Mouse (Mus musculus) megakaryocyte, adult 5-6 weeks (primary cell): Measurements from ENCODE around the gene Trim27. TPM values are rescaled to one million over a fixed set of nuclear protein-coding genes. Genes with fewer than 3 reads are reported as not detected.

ENCODE experiments used
- ATAC-seq: 2 replicates; pipeline ENCODE4 v1.8.0; 2016; ENCODE audit warnings: mild to moderate bottlenecking, inconsistent platforms; ENCODE audit not compliant: poor library complexity, severe bottlenecking
- total RNA-seq, 2 experiments: library from RNA; stranded (forward) in 1 of 2; stranded (reverse) in 1 of 2; fragments of 153-499, 151-499 nt in 1 of 2; fragments of 221-1000, 200-1000 nt in 1 of 2; gene quantifications; 2 replicates each; pipeline versions ENCODE4 v1.2.3 to v1.2.4; 2015 to 2017

Trim27 gene
- total RNA-seq (2015): 47.7 and 50.6 TPM in 2 replicates
- 79.9 and 84.0 TPM in 2 replicates for total RNA-seq (2017)

DNA sequence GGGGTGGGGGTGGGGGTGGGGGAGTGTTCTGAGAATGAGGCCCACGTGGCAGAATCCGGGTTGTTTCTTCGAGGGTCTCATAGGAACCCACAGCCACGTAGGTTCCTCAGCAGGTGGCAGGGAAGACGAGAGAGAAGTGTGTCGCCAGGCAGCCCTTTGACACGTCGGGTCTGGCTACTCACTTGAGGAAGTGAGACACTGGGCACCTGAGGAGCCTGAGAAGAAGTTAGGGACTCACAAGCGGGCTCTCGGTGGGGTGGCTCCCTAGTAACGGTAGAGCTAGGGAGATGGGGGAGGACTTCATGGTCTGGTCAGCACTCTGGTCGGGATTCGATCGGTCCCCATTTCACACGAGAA lies at the start of gene Trim27:
Trim27 (plus strand) TSS at position 79 of the 357 bp plus-strand sequence.
- ATAC-seq: peak; percentile 68

DNA sequence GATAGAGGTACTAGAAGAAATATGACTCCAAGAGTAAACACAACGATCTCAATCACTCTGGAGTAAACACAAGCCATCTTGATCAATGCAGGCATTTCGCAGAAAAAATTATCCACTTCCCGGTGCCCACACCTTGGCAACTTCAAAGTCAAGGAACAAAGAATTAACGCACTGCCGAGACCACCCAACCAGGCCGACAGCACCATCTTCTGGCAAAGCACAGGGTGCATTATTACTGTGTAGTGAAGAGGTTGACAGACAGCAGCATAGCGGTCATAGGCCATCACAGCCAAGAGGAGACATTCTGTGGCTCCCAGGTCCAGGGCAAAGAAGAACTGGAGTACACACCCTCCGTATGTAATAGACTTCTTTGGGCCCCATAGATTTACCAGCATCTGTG lies 36.8 kb upstream of the Trim27 start:
- ATAC-seq: no peak

DNA sequence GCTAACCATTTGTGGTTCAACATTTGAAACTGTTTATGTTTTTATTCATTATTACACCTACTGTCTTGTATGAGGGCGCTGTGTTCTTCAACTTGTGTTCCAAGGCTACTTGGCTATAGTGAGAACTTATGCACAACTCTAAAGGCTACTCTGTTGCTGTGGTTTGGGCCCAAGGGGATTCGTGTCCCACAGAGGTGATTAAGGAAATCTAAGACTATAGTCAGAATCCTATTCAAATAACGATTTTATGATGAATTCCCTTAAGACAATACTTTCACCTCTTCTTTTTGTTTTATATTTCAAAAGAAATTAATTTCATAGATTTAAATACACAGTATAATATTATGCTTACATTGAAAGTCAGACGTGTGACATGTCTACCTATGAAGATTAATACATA lies 33.5 kb upstream of the Trim27 start, which contains the start of gene Olfr1368:
Olfr1368 (minus strand) TSS at position 101 of the 400 bp plus-strand sequence.
- no peak for ATAC-seq

DNA sequence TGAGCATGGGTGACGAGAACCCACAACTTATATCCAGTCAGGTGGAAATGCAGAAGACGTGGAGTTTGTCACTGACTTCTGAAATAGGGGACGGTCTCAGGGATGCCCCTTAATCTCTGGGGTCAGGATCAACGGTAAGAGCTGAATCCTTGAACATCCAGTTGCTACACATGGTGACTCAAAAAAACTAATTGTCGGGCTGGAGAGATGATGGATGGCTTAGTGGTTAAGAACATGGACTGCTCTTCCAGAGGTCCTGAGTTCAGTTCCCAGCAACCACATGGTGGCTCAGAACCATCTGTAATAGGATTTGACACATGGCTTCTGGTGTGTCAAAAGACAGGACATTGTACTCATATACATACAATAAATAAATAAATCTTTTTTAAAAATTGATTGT lies 23.4 kb upstream of the Trim27 start:
- no peak for ATAC-seq

DNA sequence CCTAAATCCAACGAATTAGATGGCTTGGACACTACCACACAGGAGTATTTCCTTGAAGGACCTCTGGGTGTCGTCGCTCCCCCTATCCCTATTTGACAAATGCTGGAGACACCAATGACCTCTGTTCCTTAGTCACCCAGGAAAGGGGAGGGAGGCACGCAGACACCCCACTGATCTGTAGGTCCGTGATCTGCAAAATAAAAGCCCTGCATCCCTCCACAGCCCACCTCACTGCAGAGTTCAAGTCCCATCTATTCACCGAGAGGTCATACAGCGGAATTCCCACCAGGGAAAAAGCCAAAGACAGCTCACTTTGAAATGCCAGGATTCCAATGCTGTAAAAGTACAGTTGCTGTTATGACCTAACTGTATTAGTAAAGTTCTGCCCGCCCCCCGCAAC lies 21.2 kb upstream of the Trim27 start:
- ATAC-seq: no peak

DNA sequence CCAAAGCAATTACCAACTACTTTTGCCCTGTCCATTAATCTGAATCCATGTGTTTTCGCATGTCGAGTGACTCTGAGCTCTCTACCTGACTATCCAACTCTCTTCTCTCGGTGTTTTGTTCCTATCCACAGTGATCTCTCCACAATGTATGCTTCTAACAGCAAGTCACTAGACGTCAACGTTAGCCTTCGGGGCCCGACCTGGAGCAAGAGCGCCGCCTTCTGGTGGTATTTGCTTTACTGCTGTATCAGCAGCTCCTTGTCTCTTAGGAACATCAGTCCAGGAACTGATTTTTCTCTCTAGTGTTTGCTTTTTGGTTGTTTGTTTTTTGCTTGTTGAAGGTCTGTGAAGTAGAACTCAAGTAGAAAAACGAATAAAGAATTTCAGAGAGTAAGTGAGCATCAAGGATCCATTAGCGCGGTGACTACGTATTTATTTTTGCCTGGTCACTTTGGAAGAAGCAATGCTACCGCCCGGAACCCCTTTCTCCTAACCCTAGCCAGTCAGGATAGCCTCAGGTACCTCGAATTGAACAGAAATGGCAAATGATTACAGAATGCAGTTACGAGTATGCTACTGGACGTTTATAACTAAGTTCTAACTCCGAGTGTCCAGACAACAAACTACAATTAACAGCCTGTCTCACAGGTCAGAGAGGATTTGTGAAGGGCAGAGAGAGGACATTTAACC lies 20.3 kb upstream of the Trim27 start:
- peak; percentile 73 for ATAC-seq

DNA sequence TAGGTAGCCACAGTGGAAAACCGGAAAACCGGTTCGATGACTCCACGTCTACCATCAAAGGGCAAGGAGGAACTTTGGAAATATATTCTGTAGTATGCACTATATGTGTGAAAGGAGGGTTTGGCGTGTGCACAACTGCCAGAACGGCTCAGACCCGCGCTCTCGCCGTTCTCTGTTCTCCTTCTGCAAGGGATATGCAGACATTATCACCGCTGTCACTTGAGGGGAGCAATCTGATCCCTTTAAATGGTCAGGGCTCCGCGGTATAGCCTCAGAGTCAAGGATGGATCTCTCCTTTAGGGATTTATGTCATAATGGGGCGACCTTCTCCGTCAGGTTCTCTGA lies 19.8 kb upstream of the Trim27 start:
- peak; percentile 15; the same call in 1 of the 2 replicates for ATAC-seq

DNA sequence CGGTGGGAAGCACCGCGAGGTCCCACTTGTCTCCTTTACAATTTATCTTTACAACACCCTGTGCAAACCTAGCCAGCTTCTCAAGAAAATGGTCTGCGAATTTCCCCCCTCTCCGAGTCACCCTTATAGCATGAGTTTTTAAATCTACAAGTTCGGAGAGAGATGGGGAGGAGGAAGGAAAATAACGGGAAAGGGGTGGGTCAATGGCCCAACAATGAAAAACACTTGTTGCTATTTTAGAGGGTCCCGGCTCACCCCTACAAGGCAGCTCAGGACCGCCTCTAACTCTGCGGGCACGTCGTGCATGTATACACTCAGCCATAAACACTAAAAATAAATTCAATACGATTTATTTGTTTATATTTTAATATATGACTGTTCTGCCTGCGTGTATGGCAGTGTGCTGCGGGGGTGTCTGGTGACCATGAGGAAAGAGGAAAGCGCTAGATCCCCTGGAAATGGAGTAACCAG lies 19.2 kb upstream of the Trim27 start:
- no peak for ATAC-seq

DNA sequence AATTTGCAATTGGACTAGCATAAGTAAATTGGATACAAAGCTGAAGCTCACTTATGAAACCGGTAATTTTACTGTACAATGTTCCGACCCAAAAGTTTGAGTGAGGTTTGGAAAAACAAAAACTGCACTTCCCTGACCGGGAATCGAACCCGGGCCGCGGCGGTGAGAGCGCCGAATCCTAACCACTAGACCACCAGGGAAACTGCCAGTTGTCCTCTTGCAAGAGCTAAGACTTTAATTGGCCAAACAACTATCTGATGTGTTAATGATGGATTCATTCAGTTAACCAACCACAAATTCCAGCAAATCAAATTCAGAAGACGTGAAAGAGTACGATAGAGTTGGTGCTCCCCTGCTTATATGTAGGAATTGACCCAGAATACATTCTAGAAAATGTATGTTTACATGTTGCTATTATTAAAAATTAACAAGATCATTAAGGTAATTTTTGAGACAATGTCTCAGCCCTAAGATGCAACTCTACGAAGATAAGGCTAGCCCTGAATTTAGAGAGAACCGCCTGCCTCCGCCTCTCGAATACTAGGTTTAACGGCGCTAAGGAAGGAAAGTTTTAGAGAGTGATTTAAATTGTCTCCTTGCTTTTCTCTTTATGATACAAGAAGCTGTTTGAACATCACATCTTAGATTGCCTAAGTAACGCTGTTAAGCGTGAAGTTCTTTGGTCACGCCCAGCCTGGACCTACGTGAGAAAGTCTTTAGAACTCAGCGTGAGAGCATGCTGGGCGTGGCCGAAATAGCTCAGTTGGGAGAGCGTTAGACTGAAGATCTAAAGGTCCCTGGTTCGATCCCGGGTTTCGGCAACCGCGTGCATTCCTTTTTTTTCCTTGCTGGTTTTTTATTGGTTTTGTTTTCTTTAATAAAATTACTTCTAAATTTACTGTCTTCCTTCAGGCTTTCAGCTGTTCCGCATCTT lies 18.3 kb upstream of the Trim27 start:
- ATAC-seq: peak; percentile 77

DNA sequence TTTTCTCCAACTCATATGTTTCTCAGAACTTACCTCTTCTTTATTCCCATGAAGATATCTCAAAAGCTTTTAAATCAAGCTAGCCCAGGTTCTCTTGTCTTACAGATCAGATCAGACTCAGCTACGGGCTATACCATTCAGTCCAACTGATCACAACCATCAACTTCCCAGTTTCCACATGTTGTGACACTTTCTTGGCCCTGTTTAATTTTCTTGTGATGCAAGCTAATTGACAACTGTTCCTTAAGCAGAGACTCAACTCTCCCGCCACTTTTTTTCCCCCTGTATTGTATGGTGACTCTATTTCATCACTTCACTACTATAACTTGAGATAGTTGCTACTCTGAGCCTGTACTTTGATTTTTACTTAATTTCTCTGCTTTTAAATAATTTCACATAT lies 17.7 kb upstream of the Trim27 start:
- no peak for ATAC-seq

DNA sequence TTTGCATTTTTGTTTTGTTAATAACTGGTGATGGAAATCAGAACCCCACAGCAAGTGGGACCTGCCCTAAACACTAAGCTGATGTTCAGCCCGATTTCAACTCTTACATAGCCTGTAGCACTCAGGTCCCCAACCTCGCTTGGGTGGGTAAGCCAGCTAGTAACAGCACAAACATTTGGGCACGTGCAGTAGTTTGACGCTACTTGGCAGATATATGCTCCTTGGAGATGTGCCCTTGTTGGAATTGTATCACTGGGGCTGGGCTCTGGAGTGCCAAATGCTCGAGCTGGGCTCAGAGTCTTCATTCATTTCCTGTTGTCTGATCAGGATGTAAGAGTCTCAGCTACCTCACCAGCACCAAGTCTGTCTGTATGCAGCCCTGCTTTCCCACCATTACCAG lies 16.7 kb upstream of the Trim27 start:
- ATAC-seq: no peak

DNA sequence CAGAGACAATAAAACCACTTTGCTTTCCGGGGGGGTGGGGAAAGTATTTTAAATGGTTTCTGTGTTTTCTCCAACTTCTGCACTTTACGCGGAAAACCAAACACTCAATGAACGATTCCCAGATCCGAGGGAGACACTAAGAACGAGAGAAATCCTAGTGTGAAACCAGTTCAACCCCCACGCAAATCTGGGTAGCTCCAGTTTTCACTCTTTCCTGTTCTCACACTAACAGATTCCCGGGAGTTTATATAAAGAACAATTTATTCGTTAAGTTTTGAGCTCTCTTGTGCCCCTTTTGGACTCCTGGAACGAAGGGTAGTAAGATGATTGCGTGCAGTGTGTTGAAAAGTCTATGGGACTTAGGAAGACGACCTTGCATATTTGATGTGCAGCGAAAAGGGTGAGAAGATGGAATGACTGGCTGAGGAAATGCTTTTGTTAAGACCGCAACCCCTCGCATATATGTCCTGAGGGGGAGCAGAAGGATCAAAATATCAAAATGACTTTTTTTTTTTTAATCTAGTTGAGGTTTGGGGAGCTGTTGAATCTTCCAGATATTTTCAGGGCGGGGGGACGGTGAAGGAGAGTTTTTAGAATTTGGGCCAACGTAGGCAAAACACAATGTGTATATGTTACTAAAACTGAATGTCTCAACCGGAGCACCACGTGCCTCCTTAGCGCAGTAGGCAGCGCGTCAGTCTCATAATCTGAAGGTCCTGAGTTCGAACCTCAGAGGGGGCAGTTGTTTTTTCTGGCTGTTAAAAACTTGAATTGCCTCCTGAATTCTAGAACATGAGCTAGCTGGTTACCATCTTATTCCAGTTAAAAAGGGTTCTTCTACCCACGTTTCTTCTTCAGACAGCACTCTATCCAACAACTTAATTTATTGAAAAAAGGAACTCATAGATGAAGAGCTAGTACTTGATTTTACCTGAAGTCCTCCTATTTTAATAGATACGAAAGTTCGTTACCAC lies 12.0 kb upstream of the Trim27 start:
- ATAC-seq: peak; percentile 53

DNA sequence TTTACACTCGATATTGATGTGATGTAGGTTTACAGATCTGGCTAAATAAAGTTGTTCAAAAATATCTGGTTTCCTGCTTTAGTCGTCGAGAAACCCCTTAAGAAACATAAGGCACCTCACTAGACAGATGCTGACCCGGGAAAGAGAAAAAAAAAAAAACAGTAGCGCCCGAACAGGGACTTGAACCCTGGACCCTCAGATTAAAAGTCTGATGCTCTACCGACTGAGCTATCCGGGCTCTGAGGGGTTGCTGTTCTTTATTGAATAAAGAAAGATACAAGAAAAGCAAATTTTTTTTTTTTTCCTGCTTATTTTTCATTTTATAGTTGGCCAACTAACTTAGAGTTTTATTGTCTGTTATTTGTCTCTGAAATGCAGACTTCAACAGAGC lies 11.3 kb upstream of the Trim27 start:
- peak; percentile 1; the same call in 1 of the 2 replicates for ATAC-seq

DNA sequence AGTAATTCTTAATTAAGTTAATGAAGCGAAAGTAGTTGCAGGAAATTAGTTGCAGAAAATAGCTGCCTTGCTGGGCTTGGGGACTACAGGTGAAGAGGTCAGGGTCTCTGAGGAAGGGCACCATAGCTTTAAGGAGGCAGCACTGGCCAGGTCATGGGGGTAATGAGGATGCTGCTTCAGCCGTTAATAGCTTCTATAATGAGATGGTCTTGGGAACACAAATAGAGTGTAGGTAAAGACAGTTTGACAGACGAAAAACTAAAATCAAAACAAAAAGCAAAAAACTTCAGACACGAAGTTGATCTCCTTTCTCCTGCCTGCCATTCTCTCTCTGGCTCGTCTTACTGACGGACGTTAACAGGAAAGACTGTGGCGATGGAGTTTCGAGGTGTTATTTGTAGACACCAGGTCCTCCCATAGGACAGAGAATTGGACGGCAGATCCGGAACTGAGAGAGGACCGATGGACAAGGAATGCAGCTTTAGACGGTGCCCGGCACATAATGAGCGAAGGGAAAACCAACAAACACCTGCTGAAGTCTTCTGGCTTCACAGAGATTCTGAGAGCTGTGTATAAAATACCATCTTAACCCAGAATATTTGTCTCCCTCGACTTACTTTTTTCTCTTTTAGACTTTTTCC lies 10.8 kb upstream of the Trim27 start:
- no peak for ATAC-seq

DNA sequence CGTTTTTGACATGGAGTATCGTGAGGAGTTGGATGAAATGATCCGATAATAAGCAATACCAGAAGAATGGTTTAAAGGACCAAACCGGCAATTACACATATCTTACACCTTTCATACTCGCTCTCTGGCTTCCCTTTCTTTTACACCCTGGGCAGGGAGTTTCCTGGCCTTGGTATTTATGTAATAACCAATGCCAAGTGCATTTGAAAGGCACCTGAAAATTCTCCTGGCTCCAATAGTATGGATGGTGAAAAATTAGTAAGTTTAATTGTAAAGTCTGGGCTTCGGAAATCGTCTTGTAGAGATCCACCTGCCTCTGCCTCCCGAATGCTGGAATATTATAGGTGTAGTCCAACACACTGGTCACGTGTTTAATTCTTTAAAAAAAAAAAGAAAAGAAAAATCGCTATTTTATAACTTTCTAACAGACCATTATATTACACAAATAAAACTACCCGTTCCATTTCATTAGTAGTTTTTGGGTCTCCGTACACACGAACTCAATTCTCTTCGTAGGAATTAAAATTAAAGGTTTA lies 10.1 kb upstream of the Trim27 start:
- ATAC-seq: no peak

DNA sequence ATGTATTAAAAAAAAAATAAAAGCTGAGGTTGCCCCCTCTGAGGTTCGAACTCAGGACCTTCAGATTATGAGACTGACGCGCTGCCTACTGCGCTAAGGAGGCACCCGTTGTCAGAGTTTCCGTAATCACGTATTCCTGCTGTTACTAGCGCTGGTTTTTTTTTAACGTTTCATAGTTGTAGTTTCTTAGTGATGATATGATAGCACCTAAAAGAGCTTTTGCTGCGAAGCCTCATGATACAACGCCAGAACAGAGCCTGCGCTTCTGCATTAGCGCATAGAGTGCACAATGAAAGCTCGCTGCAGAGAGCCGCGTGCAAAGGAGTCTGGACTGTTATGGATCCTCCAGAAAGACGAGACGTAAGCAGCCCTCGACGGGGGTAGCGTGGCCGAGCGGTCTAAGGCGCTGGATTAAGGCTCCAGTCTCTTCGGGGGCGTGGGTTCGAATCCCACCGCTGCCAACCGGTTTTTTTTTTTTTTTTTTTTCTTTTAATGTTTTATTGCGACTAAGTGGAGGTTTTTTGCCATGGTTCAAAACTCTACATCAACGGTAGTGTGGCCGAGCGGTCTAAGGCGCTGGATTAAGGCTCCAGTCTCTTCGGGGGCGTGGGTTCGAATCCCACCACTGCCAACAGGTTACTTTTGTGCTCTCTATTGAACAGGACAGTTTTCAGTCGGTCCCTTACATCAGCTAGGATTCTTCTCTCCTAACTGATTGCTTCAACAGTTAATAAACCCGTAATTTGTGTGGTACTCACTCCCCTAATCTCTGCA lies 9.4 kb upstream of the Trim27 start:
- ATAC-seq: peak; percentile 65

DNA sequence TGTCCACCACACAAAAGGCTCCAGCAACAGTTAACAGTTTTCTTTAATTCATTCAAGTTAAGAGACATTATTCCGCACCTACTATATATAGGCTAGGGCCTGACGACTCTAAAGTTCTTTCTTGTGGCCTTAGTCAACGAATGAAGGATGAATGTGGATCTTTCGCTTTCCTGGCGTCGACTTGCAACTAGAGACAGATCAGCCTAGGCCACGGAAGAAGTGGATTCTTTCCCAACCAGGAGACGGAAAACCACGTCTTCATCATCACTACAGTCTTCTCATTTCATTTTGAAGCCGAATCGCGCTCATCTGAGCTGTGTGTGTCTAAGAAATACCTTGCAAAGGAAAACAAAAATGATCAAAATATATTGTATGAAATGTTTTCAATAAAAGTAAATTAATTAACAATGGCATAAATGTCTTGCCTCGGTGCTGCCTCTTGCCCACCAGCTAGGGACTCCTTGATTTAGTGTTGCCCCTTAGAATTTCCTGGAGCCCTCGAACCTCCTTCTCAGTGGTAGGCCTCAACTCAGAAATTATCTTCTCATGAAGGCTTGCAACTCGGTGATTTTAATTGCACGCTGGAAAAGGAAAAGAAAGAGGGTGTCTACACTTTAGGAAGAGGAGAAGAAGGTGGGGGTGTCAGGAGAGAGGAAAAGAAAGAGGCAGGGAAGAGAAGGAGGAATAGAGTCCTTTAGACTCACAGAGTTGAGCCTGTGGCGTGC lies 8.7 kb upstream of the Trim27 start:
- ATAC-seq: no peak

DNA sequence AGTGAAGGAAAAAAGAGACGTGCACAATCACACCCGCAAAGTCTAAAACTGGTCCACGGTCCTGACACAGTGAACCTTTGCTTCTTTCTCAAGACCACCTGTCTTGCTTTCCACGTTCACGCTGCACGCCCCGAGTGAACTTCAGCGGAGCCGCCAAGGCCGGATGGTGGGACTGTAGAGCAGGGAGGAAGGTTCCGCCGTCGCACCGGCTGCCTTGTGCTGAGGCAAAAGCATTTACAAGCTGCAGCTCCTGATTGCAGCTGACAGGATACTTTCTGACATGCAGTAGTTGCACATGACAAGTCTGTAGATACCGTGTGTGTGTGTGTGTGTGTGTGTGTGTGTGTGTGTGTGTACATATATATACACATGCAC lies 8.1 kb upstream of the Trim27 start:
- no peak for ATAC-seq
